Mouse (Mus musculus) spleen, embryonic (tissue): ENCODE measurements around the gene Podnl1.

ENCODE experiments used
- CTCF ChIA-PET: fragments of 350-600 bp; sonication (Branson Sonifier 250); formaldehyde crosslinking; loops from one replicate; lab custom pipeline; 2022; lab: Charles Lee

Gene Podnl1

GRCm38 (mm10) chr8:84126742-84127141 lies 953 bp downstream of the Podnl1 start:
- CTCF ChIA-PET, result interaction anchor here (0.6 to 0.7 kb wide), 2 partner anchors 29 to 33 kb away, joined by 8 to 12 read pairs; no protein-coding TSS in a partner anchor

- CTCF ChIA-PET, result interaction anchor here (0.6 to 0.8 kb wide), 3 partner anchors 30 to 117 kb away, joined by 5 to 12 read pairs (median 8); no protein-coding TSS in a partner anchor
Observed at GRCm38 (mm10) chr8:84127202-84127901, 1.6 kb downstream of the Podnl1 start.

- CTCF ChIA-PET, result no interaction called here
Observed at GRCm38 (mm10) chr8:84128277-84128676, 2.5 kb downstream of the Podnl1 start.

- CTCF ChIA-PET, result no interaction called here
Observed at GRCm38 (mm10) chr8:84130806-84131205, 5.0 kb downstream of the Podnl1 start.

- CTCF ChIA-PET, result interaction anchor here (0.7 kb wide), 1 partner anchor 513 kb away, joined by 5 read pairs; no protein-coding TSS in a partner anchor
Observed at GRCm38 (mm10) chr8:84132225-84132624, 6.4 kb downstream of the Podnl1 start.

GRCm38 (mm10) chr8:84137848-84138247 lies 12.1 kb downstream of the Podnl1 start:
- CTCF ChIA-PET, result interaction anchor here (0.7 kb wide), 1 partner anchor 676 kb away, joined by 8 read pairs; no protein-coding TSS in a partner anchor

- CTCF ChIA-PET, result no interaction called here
Observed at GRCm38 (mm10) chr8:84140838-84141237, 15.0 kb downstream of the Podnl1 start.

- CTCF ChIA-PET, result no interaction called here
Observed at GRCm38 (mm10) chr8:84144636-84145245, 19.0 kb downstream of the Podnl1 start.

- CTCF ChIA-PET, result no interaction called here
Observed at GRCm38 (mm10) chr8:84147324-84147766, 21.6 kb downstream of the Podnl1 start.

GRCm38 (mm10) chr8:84147769-84148530 lies 22.2 kb downstream of the Podnl1 start, which contains the start of the genes Cc2d1a and 4930432K21Rik:
Gene Cc2d1a (minus strand): TSS chr8:84147936.
Gene 4930432K21Rik (plus strand): TSS chr8:84148025.
- CTCF ChIA-PET, result interaction anchor here (0.5 kb wide), 1 partner anchor 65 kb away, joined by 3 read pairs; no protein-coding TSS in a partner anchor

GRCm38 (mm10) chr8:84148531-84148850 lies 22.7 kb downstream of the Podnl1 start:
- CTCF ChIA-PET, result interaction anchor here (0.5 kb wide), 1 partner anchor 65 kb away, joined by 3 read pairs; no protein-coding TSS in a partner anchor

- CTCF ChIA-PET, result no interaction called here
Observed at GRCm38 (mm10) chr8:84149181-84149580, 23.4 kb downstream of the Podnl1 start.

GRCm38 (mm10) chr8:84157620-84158019 lies 31.8 kb downstream of the Podnl1 start:
- CTCF ChIA-PET, result no interaction called here

- CTCF ChIA-PET, result no interaction called here
Observed at GRCm38 (mm10) chr8:84167696-84168095, 41.9 kb downstream of the Podnl1 start.

GRCm38 (mm10) chr8:84170096-84170495 lies 44.3 kb downstream of the Podnl1 start:
- CTCF ChIA-PET, result no interaction called here

GRCm38 (mm10) chr8:84173861-84174260 lies 48.1 kb downstream of the Podnl1 start:
- CTCF ChIA-PET, result interaction anchor here (1.2 kb wide), 1 partner anchor 135 kb away, joined by 3 read pairs; no protein-coding TSS in a partner anchor

GRCm38 (mm10) chr8:84176560-84176959 lies 50.8 kb downstream of the Podnl1 start:
- CTCF ChIA-PET, result no interaction called here

GRCm38 (mm10) chr8:84177405-84177804 lies 51.6 kb downstream of the Podnl1 start:
- CTCF ChIA-PET, result no interaction called here

GRCm38 (mm10) chr8:84178592-84178991 lies 52.8 kb downstream of the Podnl1 start:
- CTCF ChIA-PET, result no interaction called here

- CTCF ChIA-PET, result interaction anchor here (0.6 kb wide), 1 partner anchor 100 kb away, joined by 5 read pairs; no protein-coding TSS in a partner anchor
Observed at GRCm38 (mm10) chr8:84179946-84180345, 54.2 kb downstream of the Podnl1 start.

- CTCF ChIA-PET, result interaction anchor here (0.6 kb wide), 1 partner anchor 506 kb away, joined by 5 read pairs; no protein-coding TSS in a partner anchor
Observed at GRCm38 (mm10) chr8:84180530-84181190, 54.9 kb downstream of the Podnl1 start.
